Mouse (Mus musculus) forebrain, embryonic 11.5 days (tissue): ENCODE measurements at regions not wholly inside any gene's neighbourhood (a gene's known extent, or its start where the extent isn't known, plus 50 kb on each side); places are given as distances from the start of the nearest gene placed in this dataset.

Experiments used
- ATAC-seq: fragments of 200-750 bp; cut with Nextera tagmentation; replicated peaks from 2 replicates; pipeline ENCODE4 v1.8.0; 2017; ENCODE audit warnings: moderate TSS enrichment; ENCODE audit not compliant: low FRiP score
- DNase-seq: peaks from one replicate; pipeline ENCODE4 v3.0.0-alpha.2; 2017; ENCODE audit warnings: low spot score
- H3K27ac ChIP-seq: fragments of 300-500 bp; sonication (generic); 2 replicates; pipeline ENCODE4 v1.5.1; 2014; ENCODE audit warnings: low read depth, low read length
- H3K27me3 ChIP-seq: fragments of 300-500 bp; sonication (generic); 2 replicates; pipeline ENCODE4 v1.6.1; 2014; ENCODE audit warnings: mild to moderate bottlenecking, low read length, mixed read lengths; ENCODE audit not compliant: control insufficient read depth, insufficient read depth
- H3K36me3 ChIP-seq: fragments of 300-500 bp; sonication (generic); 2 replicates; pipeline ENCODE4 v1.6.1; 2014; ENCODE audit warnings: mild to moderate bottlenecking, low read length, moderate library complexity, mixed read lengths; ENCODE audit not compliant: control insufficient read depth, insufficient read depth
- H3K4me1 ChIP-seq: fragments of 300-500 bp; sonication (generic); replicated peaks from 2 replicates; pipeline ENCODE4 v1.6.1; 2014; ENCODE audit warnings: low read length, mixed read lengths; ENCODE audit not compliant: control insufficient read depth, insufficient read depth
- H3K4me2 ChIP-seq: fragments of 300-500 bp; sonication (generic); 2 replicates; pipeline ENCODE4 v1.6.1; 2014; ENCODE audit warnings: low read depth, mild to moderate bottlenecking, low read length, moderate library complexity, mixed read lengths; ENCODE audit not compliant: severe bottlenecking
- H3K4me3 ChIP-seq: fragments of 300-500 bp; sonication (generic); 2 replicates; pipeline ENCODE4 v1.5.1; 2014; ENCODE audit warnings: low read depth, low read length
- H3K9ac ChIP-seq: fragments of 300-500 bp; sonication (generic); 2 replicates; pipeline ENCODE4 v1.6.1; 2014; ENCODE audit warnings: low read length
- H3K9me3 ChIP-seq: fragments of 300-500 bp; sonication (generic); 2 replicates; pipeline ENCODE4 v1.6.1; 2016; ENCODE audit warnings: low read length, mixed read lengths; ENCODE audit not compliant: control insufficient read depth
- WGBS: fragments of 180-500 bp; shearing (Covaris S2); extraction: QIAGEN DNeasy Blood & Tissue Kit; methylation state at CpG from one replicate; pipeline ENCODE4 v1.1.7; 2014; 5-methylcytosine and 5-hydroxymethylcytosine counted together

- Histone ChIP-seq H3K36me3 (no peaks in the 10 kb centered on the region), H3K27me3 (no peaks in the 10 kb centered on the region), H3K27ac (no peak overlapping the region), H3K4me3 (no peak overlapping the region), H3K9me3 (no peaks in the 10 kb centered on the region), H3K9ac (no peak overlapping the region), H3K4me2 (no peak overlapping the region), H3K4me1 (no peaks in the 10 kb centered on the region)
- DNase-seq: no peak
- WGBS: 79% methylated on average over 2 of the region's 2 CpGs
- no peak for ATAC-seq
Measured at GRCm38 (mm10) chr12:74544172-74544571, 228.0 kb upstream of the Gm11042 start.

- WGBS: 85% methylated on average over 2 of the region's 2 CpGs
- no peaks in the 10 kb centered on the region for H3K4me1 ChIP-seq
- H3K36me3 ChIP-seq: no peaks in the 10 kb centered on the region
- DNase-seq: no peak
- H3K27ac ChIP-seq: no peak overlapping the region
- H3K9me3 ChIP-seq: no peaks in the 10 kb centered on the region
- H3K4me2 ChIP-seq: no peak overlapping the region
- no peak overlapping the region for H3K9ac ChIP-seq
- no peak overlapping the region for H3K4me3 ChIP-seq
- no peaks in the 10 kb centered on the region for H3K27me3 ChIP-seq
- no peak for ATAC-seq
Measured at GRCm38 (mm10) chr12:74534882-74535281, 218.7 kb upstream of the Gm11042 start.

GRCm38 (mm10) chr12:74528983-74529566 is 212.9 kb upstream of the Gm11042 start:
- no peaks in the 10 kb centered on the region for H3K9me3 ChIP-seq
- DNase-seq (no peak), ATAC-seq (no peak)
- H3K4me3 ChIP-seq: no peak overlapping the region
- H3K27ac ChIP-seq: no peak overlapping the region
- H3K4me1 ChIP-seq: no peaks in the 10 kb centered on the region
- WGBS: 91% methylated on average over 5 of the region's 5 CpGs
- H3K36me3 ChIP-seq: no peaks in the 10 kb centered on the region
- no peak overlapping the region for H3K4me2 ChIP-seq
- H3K27me3 ChIP-seq: no peaks in the 10 kb centered on the region
- H3K9ac ChIP-seq: no peak overlapping the region

GRCm38 (mm10) chr12:74527190-74527621 is 211.0 kb upstream of the Gm11042 start:
- Histone ChIP-seq H3K4me3 (no peak overlapping the region), H3K4me1 (no peaks in the 10 kb centered on the region), H3K9me3 (no peaks in the 10 kb centered on the region), H3K27ac (no peak overlapping the region), H3K4me2 (no peak overlapping the region), H3K9ac (no peak overlapping the region), H3K36me3 (no peaks in the 10 kb centered on the region), H3K27me3 (no peaks in the 10 kb centered on the region)
- ATAC-seq: peak; percentile 80
- 49% methylated on average over 2 of the region's 2 CpGs for WGBS
- DNase-seq: no peak

GRCm38 (mm10) chr12:74523988-74524387 is 207.8 kb upstream of the Gm11042 start:
- no peaks in the 10 kb centered on the region for H3K36me3 ChIP-seq
- no peak overlapping the region for H3K4me3 ChIP-seq
- no peak for ATAC-seq
- no peak for DNase-seq
- H3K4me2 ChIP-seq: no peak overlapping the region
- no peaks in the 10 kb centered on the region for H3K9me3 ChIP-seq
- no peaks in the 10 kb centered on the region for H3K27me3 ChIP-seq
- H3K4me1 ChIP-seq: no peaks in the 10 kb centered on the region
- H3K27ac ChIP-seq: no peak overlapping the region
- H3K9ac ChIP-seq: no peak overlapping the region

GRCm38 (mm10) chr12:74518032-74518431 is 201.8 kb upstream of the Gm11042 start:
- Histone ChIP-seq H3K27ac (no peak overlapping the region), H3K27me3 (no peaks in the 10 kb centered on the region), H3K4me2 (no peak overlapping the region), H3K4me3 (no peak overlapping the region), H3K4me1 (no peaks in the 10 kb centered on the region), H3K9me3 (no peaks in the 10 kb centered on the region), H3K9ac (no peak overlapping the region), H3K36me3 (no peaks in the 10 kb centered on the region)
- ATAC-seq (no peak), DNase-seq (no peak)
- WGBS: 83% methylated on average over 6 of the region's 6 CpGs

GRCm38 (mm10) chr12:74516527-74516926 is 200.3 kb upstream of the Gm11042 start:
- Histone ChIP-seq H3K9ac (no peak overlapping the region), H3K27ac (no peak overlapping the region), H3K36me3 (no peaks in the 10 kb centered on the region), H3K4me1 (no peaks in the 10 kb centered on the region), H3K4me2 (no peak overlapping the region), H3K4me3 (no peak overlapping the region), H3K9me3 (no peaks in the 10 kb centered on the region), H3K27me3 (no peaks in the 10 kb centered on the region)
- ATAC-seq (0 out of 2 replicates have a peak, but pooled peaks have one; percentile 56), DNase-seq (no peak)
- WGBS: 65% methylated on average over 3 of the region's 3 CpGs

- DNase-seq (no peak), ATAC-seq (no peak)
- no peaks in the 10 kb centered on the region for H3K4me1 ChIP-seq
- H3K27me3 ChIP-seq: no peaks in the 10 kb centered on the region
- no peak overlapping the region for H3K27ac ChIP-seq
- H3K36me3 ChIP-seq: no peaks in the 10 kb centered on the region
- no peak overlapping the region for H3K4me3 ChIP-seq
- no peak overlapping the region for H3K9ac ChIP-seq
- H3K9me3 ChIP-seq: no peaks in the 10 kb centered on the region
- WGBS: 88% methylated on average over 2 of the region's 2 CpGs
- no peak overlapping the region for H3K4me2 ChIP-seq
Measured at GRCm38 (mm10) chr12:74502791-74503190, 186.6 kb upstream of the Gm11042 start.

- no peak overlapping the region for H3K9ac ChIP-seq
- ATAC-seq: no peak
Measured at GRCm38 (mm10) chr12:74477619-74478018, 161.4 kb upstream of the Gm11042 start.

More at GRCm38 (mm10) chr12:74477619-74478018, 161.4 kb upstream of the Gm11042 start:
- Histone ChIP-seq H3K36me3 (no peaks in the 10 kb centered on the region), H3K9me3 (no peaks in the 10 kb centered on the region), H3K4me2 (no peak overlapping the region), H3K4me1 (no peaks in the 10 kb centered on the region), H3K4me3 (no peak overlapping the region), H3K27ac (no peak overlapping the region), H3K27me3 (no peaks in the 10 kb centered on the region)
- DNase-seq: no peak
- WGBS: 74% methylated on average over 2 of the region's 2 CpGs
